Mouse (Mus musculus): ENCODE measurements around the gene Med27.
A peak's percentile ranks its signal among the peaks of the same experiment; 100 is the strongest.

The Med27 gene

DNA sequence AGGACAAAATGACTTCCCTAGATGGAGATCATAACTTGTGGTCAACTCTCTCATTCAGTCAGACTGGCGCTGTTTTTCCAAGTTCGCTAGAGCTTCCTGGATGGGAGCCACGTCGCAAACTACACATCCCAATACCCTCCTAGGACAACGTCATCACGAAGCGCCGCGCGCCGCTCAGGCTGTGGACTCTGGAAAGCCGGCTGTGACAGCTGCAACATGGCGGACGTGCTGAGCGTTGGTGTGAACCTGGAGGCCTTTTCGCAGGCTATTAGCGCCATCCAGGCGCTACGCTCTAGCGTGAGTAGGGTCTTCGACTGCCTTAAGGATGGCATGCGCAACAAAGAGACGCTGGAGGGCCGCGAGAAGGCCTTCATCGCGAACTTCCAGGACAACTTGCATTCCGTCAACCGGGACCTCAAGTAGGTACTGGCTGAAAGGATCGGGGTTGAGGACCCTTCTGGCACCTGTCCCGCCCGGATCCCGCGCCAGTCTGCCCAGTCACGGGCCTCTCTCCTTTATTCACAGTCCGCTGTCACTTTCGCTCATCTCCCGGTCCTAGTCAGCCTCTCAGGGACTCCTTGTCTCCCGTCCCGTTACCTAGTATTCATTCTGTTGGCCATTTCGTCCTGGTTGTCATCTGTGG, at the start of gene Med27:
Gene Med27, plus strand, starts transcription at position 191 of the 643 bp plus-strand sequence.
- peak; percentile 87 for DNase-seq (ENCODE audit: low read depth)

GRCm38 (mm10) chr2:29309966-29310365, 36.7 kb upstream of the Med27 start:
- DNase-seq (ENCODE audit: low read depth): no peak

GRCm38 (mm10) chr2:29312058-29312457, 34.6 kb upstream of the Med27 start:
- DNase-seq (ENCODE audit: low read depth): no peak

DNA sequence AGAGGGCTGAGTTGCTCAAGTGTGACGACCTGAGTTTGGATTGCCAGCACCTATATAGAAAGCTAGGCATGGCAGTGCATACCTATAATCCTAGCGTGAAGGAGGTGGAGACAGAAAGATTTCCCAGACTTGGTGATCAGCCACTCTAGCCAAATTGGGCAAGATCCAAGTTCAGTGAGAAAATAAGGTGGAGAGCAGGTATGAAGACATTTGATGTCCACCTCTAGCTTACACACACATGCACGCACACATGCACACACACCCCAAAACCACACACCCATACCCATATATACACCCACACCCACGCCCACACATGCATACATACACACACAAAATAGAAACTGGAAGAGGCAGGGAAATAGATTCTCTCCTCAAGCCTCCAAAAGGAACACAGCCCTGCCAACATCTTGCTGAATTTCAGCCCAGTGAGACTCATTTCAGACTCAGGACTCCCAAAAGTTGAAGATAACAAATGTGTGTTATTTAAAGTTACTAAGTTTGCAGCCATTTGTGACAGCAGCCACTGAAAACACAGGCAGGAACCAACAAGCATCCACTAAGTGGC, 28.6 kb upstream of the Med27 start:
- DNase-seq (ENCODE audit: low read depth): no peak

DNA sequence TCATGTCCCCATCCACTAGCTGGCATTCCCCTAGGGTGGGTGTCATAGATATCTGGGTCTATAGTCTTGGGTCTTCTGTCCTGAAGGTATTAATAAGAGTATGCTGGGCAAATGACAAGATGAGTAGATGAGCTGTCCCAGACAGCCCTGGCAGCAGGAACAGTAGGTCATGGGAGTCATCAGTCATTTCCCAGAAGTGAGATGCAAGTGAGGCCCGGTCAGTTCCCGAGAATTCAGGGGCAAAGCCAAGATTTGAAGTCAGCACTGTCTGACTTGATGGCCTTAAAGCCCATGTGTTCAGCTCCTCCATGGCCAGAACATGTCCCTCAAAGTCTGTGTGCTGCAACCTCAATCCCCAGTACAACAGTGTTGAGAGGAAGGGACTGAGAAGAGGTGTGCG, 28.0 kb upstream of the Med27 start:
- no peak for DNase-seq (ENCODE audit: low read depth)

- DNase-seq (ENCODE audit: low read depth): no peak
These were observed 26.3 kb upstream of the Med27 start for GRCm38 (mm10) chr2:29320229-29320751.

GRCm38 (mm10) chr2:29320780-29321179, 25.8 kb upstream of the Med27 start:
- no peak for DNase-seq (ENCODE audit: low read depth)

- DNase-seq (ENCODE audit: low read depth): no peak
These were observed 22.2 kb upstream of the Med27 start for GRCm38 (mm10) chr2:29324456-29324855.

DNA sequence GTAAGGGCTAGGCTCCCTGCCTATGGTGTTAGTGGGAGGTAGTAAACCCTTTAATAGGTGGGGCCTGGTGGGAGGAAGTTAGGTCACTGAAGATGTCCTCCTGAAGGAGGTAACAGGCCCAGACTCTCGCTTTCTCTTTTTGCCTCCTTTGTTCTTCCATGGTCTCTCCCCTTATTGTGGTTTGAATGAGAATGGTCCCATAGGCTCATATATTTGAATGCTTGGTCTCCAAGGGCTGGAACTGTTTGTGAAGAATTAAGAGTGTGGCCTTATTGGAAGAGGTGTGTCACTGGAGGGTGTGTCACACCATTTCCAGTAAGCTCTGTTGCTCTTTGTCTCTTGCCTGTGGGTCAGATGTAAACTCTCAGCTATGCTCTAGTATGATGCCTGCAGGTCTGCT, 16.1 kb upstream of the Med27 start:
- DNase-seq (ENCODE audit: low read depth): no peak

GRCm38 (mm10) chr2:29338396-29338795, 8.2 kb upstream of the Med27 start:
- DNase-seq (ENCODE audit: low read depth): no peak

DNA sequence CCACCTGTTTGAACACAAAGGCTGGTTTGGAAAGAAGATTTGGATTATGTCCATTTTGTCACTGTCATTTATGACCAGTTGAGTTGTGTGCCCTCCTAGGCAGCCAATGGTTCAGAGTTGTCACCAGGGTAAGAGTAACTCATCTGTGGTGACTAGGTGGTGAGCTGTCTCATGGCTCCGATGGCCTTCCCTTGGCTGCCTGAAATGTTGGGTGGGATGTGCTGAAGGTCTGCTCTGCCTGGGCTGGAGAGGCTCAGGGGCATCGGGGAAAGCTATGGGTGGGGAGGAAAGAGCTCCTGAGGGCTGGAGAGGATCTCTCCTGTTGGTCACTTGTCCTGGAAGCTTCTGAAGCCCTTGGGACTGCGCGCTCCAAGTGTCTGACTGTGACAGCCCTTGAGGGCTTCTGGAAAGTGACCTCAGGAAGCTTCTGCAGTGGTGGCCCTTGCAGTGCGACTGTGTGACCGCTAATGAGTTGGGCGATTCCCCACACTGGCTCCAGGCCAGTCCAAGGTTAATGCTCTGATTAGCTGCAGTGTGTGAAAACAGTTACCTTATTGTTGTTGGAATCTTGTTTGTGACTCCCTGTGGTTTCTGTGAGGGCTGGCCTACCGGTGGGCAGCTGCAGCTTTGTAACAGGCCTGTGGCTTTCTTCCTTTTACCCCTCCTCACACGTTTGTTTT, 12.2 kb downstream of the Med27 start:
- DNase-seq (ENCODE audit: low read depth): no peak

DNA sequence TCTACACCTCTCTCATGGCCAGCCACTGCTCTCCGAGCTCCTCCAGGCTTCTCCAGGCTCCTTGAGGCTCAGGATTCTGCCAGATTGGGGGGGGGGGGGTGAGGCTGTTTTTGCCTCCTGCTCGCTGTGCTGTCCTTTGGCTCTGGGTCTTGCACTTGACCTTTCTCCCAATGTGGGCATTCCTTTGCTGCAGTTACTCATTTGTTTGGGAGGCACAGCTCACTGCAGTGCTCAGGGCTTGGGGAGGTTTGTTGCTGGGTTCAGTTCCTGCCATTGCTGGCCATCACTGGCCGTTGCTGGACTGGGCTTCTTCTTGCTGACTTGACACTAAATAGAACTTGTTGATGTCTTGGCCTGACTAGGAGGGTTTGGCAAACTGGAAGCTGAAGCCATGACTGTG, 14.3 kb downstream of the Med27 start:
- no peak for DNase-seq (ENCODE audit: low read depth)

- peak; percentile 10 for DNase-seq (ENCODE audit: low read depth)
These were observed 18.5 kb downstream of the Med27 start for GRCm38 (mm10) chr2:29365000-29365695.

- DNase-seq (ENCODE audit: low read depth): no peak
These were observed 22.1 kb downstream of the Med27 start for GRCm38 (mm10) chr2:29368730-29369129.

DNA sequence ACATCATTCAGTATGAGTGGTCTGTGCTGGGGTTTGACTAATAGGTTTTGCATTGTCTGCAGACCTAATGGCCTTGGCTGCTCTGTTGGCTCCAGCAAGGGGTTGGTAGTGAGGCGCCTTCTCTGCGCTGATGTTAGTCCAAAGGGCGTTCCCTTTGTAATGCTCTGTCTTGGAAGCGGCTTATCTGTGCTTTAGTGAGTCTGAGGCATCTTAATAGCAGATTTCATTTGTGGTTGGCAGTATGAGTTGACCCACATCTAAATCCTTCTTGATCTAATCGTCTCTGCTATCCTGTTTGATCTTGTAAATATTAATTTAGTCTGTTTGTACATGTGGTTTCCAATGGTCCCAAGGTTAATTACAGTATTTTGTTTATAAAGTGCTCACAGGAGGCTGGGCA, 25.6 kb downstream of the Med27 start:
- DNase-seq (ENCODE audit: low read depth): no peak

DNA sequence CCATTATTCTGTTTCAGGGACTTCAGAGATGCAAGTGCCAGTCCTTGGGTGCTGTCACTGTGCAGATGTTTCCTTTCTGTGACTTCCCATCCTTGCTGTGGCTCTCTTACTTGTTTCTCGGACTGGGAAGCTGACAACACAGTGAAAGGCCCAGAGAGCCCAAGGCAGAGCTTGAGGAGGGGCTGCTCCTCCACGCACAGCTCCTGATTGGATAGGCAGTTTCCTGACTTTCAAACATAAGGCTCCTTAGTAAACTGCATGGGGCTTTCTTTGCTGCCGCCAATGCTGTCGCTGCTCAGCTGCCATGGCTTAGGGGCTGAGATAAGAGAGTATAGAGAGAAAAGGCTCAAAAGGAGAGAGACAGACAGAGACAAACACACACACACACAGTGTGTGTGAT, 35.1 kb downstream of the Med27 start:
- DNase-seq (ENCODE audit: low read depth): no peak

- DNase-seq (ENCODE audit: low read depth): no peak
These were observed 36.0 kb downstream of the Med27 start for GRCm38 (mm10) chr2:29382583-29382982.

DNA sequence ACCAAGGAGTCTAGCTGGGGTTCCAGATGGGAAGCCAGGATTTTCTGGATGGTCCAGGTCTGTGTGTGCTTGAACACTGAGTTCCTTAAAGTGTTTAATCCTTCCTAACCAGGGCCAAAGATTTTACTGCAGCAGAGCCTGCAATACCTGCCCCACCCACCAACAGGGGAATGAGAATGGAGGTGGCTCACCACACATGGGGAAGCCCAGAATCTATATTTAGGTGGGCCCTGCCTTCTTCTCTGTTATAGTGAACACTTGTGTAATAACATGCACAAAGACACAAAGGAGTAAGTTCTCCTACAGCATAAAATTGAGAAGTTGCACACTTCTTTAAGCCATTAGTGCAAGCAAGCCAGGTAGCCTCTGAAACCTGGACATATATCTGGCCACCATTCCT, 36.5 kb downstream of the Med27 start:
- no peak for DNase-seq (ENCODE audit: low read depth)

DNA sequence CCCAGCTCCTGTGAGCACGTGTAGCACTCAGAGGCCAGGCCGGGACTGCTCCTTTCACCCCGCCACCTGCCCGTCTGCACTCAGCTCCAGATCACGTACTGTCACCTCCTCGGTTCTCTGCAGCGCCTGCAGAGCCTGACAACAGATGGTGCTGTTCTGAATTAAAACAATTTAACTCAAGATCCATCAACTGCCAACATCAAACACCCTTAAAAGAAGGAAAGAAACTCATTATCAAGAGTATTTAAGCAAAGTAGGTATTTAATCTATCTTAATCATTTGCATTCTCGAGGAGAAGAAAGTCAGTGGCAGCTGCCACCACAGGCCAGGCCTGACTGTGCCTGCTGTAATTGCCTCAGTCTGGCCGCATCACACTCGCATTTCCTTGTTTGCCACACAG, 38.8 kb downstream of the Med27 start:
- DNase-seq (ENCODE audit: low read depth): no peak

- DNase-seq (ENCODE audit: low read depth): no peak
These were observed 40.6 kb downstream of the Med27 start for GRCm38 (mm10) chr2:29387268-29387667.

DNA sequence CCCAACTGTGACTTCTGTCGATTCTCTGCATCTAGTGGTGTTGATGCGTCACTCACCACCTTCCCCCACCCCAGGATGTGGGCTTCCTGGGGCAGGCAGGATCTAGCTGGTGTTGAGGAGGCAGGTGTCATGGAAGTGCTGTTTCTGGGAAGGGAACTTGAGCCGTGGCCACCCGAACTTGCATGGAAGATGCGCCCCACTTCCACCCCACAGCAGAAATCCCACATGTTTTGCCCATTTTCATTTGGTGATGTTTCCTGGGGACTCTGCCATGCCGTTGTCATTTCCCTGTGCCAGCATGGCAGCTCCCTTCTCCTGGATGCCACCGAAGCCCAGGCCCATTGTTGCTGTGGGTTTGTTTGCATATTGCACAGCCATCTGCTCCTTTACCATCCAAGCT, 42.3 kb downstream of the Med27 start:
- DNase-seq (ENCODE audit: low read depth): no peak

GRCm38 (mm10) chr2:29391086-29391485, 44.5 kb downstream of the Med27 start:
- DNase-seq (ENCODE audit: low read depth): no peak

GRCm38 (mm10) chr2:29391996-29392395, 45.4 kb downstream of the Med27 start:
- DNase-seq (ENCODE audit: low read depth): no peak
